Mouse (Mus musculus) thymus, adult 2 months (tissue): ENCODE data around the gene Olfr117.

Experiments
- CTCF ChIP-seq: fragments of 200-500 bp; IDR thresholded peaks from 2 replicates; pipeline ENCODE4 v1.5.1; 2012; ENCODE audit warnings: mild to moderate bottlenecking, control low read depth, low read length, moderate library complexity, borderline replicate concordance; ENCODE audit not compliant: control insufficient read depth, poor library complexity, insufficient read depth; ENCODE audit errors: extremely low read depth
- POLR2A ChIP-seq: fragments of 200-500 bp; IDR thresholded peaks from 2 replicates; pipeline ENCODE4 v1.6.1; 2012; ENCODE audit warnings: mild to moderate bottlenecking, low read length, control low read depth, moderate library complexity; ENCODE audit not compliant: control insufficient read depth, poor library complexity, insufficient read depth; ENCODE audit errors: extremely low read depth

GRCm38 (mm10) chr17:37627009-37627408, 36.6 kb downstream of the Olfr117 start, which contains the start of the genes Olfr115 and Olfr116:
- TF ChIP-seq POLR2A (no peak), CTCF (no peak)
